Mouse (Mus musculus) midbrain, postnatal 0 days (tissue): Measurements from ENCODE around the gene Aes. TPM values are rescaled to one million over a fixed set of nuclear protein-coding genes. Genes with fewer than 3 reads are reported as not detected.
A peak's percentile ranks its signal among the peaks of the same experiment; 100 is the strongest.

ENCODE experiments used
- ATAC-seq: fragments of 200-750 bp; cut with Nextera tagmentation; 2 replicates; pipeline ENCODE4 v1.8.0; 2017; ENCODE audit warnings: moderate number of reproducible peaks, mild to moderate bottlenecking, moderate TSS enrichment, moderate library complexity; ENCODE audit not compliant: low FRiP score
- DNase-seq: peaks from one replicate; pipeline ENCODE4 v3.0.0-alpha.2; 2015; ENCODE audit warnings: low spot score
- H3K27ac ChIP-seq: fragments of 300-500 bp; sonication (generic); 2 replicates; pipeline ENCODE4 v1.5.1; 2014; ENCODE audit warnings: low read depth, mild to moderate bottlenecking, low read length, mixed read lengths
- H3K27me3 ChIP-seq: fragments of 300-500 bp; sonication (generic); 2 replicates; pipeline ENCODE4 v1.6.1; 2014; ENCODE audit warnings: low read length, control low read depth, mixed read lengths; ENCODE audit not compliant: insufficient read depth
- H3K36me3 ChIP-seq: fragments of 300-500 bp; sonication (generic); 2 replicates; pipeline ENCODE4 v1.6.1; 2014; ENCODE audit warnings: low read length, control low read depth, mixed read lengths; ENCODE audit not compliant: insufficient read depth
- H3K4me1 ChIP-seq: fragments of 300-500 bp; sonication (generic); 2 replicates; pipeline ENCODE4 v1.6.1; 2014; ENCODE audit warnings: mild to moderate bottlenecking, control low read depth, antibody characterized with exemption, low read length, mixed read lengths; ENCODE audit not compliant: insufficient read depth
- H3K4me2 ChIP-seq: fragments of 300-500 bp; sonication (generic); 2 replicates; pipeline ENCODE4 v1.6.1; 2014; ENCODE audit warnings: low read depth, mild to moderate bottlenecking, low read length, mixed read lengths; ENCODE audit not compliant: poor library complexity, severe bottlenecking
- H3K4me3 ChIP-seq: fragments of 300-500 bp; sonication (generic); 2 replicates; pipeline ENCODE4 v1.5.1; 2014; ENCODE audit warnings: low read depth, mild to moderate bottlenecking, low read length, moderate library complexity
- H3K9ac ChIP-seq: fragments of 300-500 bp; sonication (generic); replicated peaks from 2 replicates; pipeline ENCODE4 v1.6.1; 2014; ENCODE audit warnings: mild to moderate bottlenecking, low read length, moderate library complexity, mixed read lengths; ENCODE audit not compliant: poor library complexity, severe bottlenecking
- H3K9me3 ChIP-seq: fragments of 300-500 bp; sonication (generic); 2 replicates; pipeline ENCODE4 v1.6.1; 2016; ENCODE audit warnings: low read length, control low read depth
- CTCF ChIP-seq: IDR thresholded peaks from 2 replicates; pipeline ENCODE4 v1.5.1; 2016; ENCODE audit warnings: antibody characterized with exemption, mild to moderate bottlenecking
- WGBS: fragments of 180-500 bp; shearing (Covaris S2); extraction: QIAGEN DNeasy Blood & Tissue Kit; methylation state at CpG from one replicate; pipeline ENCODE4 v1.1.7; 2014; 5-methylcytosine and 5-hydroxymethylcytosine counted together
- polyA plus RNA-seq: library from polyadenylated mRNA; unstranded; fragments of >200 nt; fragmentation: Nextera tagmentation; extraction: Ambion mirVana; gene quantifications from 2 replicates; pipeline ENCODE4 v1.2.1, GENCODE M21; 2015
- total RNA-seq: library from RNA; depleted of rRNA; stranded (reverse); fragments of >200 nt; gene quantifications from 2 replicates; pipeline ENCODE4 v1.2.3, GENCODE M21; 2014

Gene Aes
- total and polyA plus RNA-seq, 2 experiments from 2014 or later: 662 to 805 TPM

DNA sequence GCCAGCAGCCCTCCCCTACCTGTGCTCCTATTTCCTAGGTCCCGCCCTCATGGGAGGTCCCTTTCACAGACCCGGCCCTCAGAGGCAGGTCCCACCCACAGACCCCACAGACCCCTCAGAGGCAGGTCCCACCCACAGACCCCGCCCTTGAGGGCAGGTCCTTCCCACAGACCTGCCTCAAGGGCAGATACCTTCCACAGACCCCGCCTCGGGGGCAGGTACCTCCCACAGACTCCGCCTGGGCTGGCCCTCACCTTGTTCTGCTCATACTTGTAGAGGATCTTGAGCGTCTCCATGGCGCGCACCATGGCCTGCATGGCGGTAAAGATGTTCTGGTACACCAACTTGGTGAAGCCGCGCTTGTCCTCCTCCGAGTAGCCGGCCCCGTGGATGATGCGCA lies 24.5 kb upstream of the Aes start:
- Histone ChIP-seq H3K4me3 (no peak overlapping the region), H3K9ac (no peak overlapping the region), H3K36me3 (peaks cover 34% of the 10 kb centered on the region), H3K27me3 (no peaks in the 10 kb centered on the region), H3K27ac (no peak overlapping the region), H3K9me3 (no peaks in the 10 kb centered on the region), H3K4me1 (no peaks in the 10 kb centered on the region), H3K4me2 (no peak overlapping the region)
- DNase-seq (no peak), ATAC-seq (no peak)
- 69% methylated on average over 16 of the region's 16 CpGs for WGBS
- TF ChIP-seq CTCF: no peak

DNA sequence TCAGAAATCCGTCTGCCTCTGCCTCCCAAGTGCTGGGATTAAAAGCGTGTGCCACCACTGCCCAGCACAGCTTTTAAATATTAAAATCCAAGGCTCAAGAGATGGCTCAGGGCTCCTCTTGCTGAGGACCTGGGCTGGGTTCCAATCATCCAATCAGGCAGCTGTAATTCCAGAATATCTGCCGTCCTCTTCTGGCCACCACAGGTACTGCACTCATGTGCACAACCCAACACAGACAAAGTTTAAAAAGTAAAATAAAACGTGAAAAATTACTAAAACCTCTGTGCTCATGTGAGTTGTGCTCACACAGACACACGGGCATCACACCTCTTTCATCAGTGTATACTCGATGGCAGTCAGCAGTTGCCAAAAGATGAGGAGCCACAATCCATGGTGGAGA lies 22.6 kb upstream of the Aes start:
- no peaks in the 10 kb centered on the region for H3K4me1 ChIP-seq
- peak; percentile 60 for TF ChIP-seq CTCF
- H3K27ac ChIP-seq: no peak overlapping the region
- ATAC-seq (no peak), DNase-seq (no peak)
- H3K9ac ChIP-seq: no peak overlapping the region
- H3K4me2 ChIP-seq: no peak overlapping the region
- no peaks in the 10 kb centered on the region for H3K9me3 ChIP-seq
- no peaks in the 10 kb centered on the region for H3K27me3 ChIP-seq
- H3K4me3 ChIP-seq: no peak overlapping the region
- peaks cover 16% of the 10 kb centered on the region for H3K36me3 ChIP-seq
- 76% methylated on average over 6 of the region's 6 CpGs for WGBS

DNA sequence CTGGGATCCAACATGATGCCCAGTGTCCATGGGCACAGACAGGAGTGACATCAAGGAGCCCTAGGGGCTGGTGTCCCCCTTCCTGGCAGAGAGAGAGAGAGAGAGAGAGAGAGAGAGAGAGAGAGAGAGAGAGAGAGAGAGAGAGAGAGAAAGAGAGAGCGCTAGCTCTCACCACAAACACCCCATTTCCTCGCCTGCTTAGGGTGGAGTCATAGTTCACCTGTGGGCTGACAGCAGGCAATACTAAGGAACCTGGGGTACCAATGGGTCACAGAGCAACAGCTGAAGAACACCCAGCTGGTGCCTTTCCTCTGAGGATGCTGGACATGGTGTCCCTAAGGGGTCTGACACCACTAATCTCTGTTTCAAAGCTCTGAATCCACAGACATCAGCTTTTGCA lies 21.9 kb upstream of the Aes start:
- Histone ChIP-seq H3K4me2 (no peak overlapping the region), H3K9ac (no peak overlapping the region), H3K4me3 (no peak overlapping the region), H3K9me3 (no peaks in the 10 kb centered on the region), H3K27ac (no peak overlapping the region), H3K27me3 (no peaks in the 10 kb centered on the region), H3K36me3 (peaks cover 10% of the 10 kb centered on the region), H3K4me1 (peaks cover 5% of the 10 kb centered on the region; the same call in 1 of the 2 replicates)
- no peak for ATAC-seq
- DNase-seq: no peak
- TF ChIP-seq CTCF: no peak
- 89% methylated on average over 2 of the region's 2 CpGs for WGBS

DNA sequence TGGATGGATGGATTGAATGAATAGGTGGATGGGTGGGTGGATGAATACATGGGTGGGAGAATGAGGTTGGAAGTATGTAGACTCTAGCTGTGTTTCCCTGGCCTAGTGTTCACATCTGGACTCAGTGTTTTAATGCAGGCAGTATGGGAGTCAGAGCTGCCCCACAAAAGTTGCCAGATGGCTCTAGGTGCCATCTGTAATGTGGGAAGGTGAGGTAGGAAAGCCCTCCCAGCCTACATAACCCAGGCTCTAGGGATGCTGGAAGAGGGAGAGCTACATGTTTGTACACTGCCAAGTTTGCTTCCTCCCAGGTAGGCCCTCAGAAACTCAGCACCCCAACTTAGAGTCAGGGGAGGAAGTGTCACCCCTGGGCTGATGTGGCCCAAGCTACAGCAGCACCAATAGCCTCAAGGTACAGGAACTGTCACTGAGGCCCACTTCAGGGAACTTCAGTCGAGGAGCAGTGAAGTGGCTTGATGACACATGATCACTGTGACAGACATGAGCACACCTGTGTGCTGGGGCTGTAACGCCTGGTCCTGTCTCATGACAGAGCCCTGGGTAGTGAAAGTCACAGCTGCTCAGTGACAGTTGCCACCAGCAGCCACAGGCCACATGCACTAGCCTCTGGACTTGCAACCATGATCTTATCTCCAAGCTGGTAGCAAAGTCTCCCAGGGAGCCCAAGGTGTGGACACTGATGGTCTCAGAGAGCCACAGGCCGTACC lies 20.8 kb upstream of the Aes start:
- H3K4me1 ChIP-seq: peaks cover 15% of the 10 kb centered on the region
- no peak for TF ChIP-seq CTCF
- H3K9ac ChIP-seq: no peak overlapping the region; the same call in 1 of the 2 replicates
- no peaks in the 10 kb centered on the region; the same call in 1 of the 2 replicates for H3K36me3 ChIP-seq
- H3K27me3 ChIP-seq: no peaks in the 10 kb centered on the region
- no peaks in the 10 kb centered on the region for H3K9me3 ChIP-seq
- no peak overlapping the region for H3K4me3 ChIP-seq
- WGBS: 95% methylated on average over 3 of the region's 3 CpGs
- DNase-seq: no peak
- no peak for ATAC-seq
- H3K4me2 ChIP-seq: no peak overlapping the region
- H3K27ac ChIP-seq: no peak overlapping the region

DNA sequence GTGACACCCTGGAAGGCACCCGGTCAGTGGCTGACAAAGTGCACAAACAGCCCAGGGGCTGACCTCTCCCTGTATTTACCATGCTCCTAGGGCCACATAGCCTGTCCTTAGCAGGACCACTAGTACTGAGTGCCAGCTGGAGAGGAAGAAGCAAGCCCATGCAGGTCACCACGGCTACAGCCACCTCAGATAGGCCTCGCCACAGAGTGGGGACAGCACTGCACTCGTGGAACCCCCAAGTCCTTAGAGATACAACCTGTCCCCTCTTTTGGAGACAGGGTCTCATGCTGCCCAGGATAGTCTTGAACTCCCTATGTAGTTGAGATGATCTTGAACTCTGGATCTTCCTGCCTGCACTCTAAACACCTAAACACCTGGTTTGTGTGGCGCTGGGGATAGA lies 17.9 kb upstream of the Aes start:
- Histone ChIP-seq H3K36me3 (no peaks in the 10 kb centered on the region; the same call in 1 of the 2 replicates), H3K9me3 (no peaks in the 10 kb centered on the region), H3K27me3 (no peaks in the 10 kb centered on the region), H3K4me1 (peaks cover 20% of the 10 kb centered on the region), H3K4me3 (no peak overlapping the region), H3K9ac (no peak overlapping the region), H3K27ac (no peak overlapping the region), H3K4me2 (no peak overlapping the region)
- DNase-seq (no peak), ATAC-seq (no peak)
- no peak for TF ChIP-seq CTCF
- WGBS: 86% methylated on average over 5 of the region's 5 CpGs

DNA sequence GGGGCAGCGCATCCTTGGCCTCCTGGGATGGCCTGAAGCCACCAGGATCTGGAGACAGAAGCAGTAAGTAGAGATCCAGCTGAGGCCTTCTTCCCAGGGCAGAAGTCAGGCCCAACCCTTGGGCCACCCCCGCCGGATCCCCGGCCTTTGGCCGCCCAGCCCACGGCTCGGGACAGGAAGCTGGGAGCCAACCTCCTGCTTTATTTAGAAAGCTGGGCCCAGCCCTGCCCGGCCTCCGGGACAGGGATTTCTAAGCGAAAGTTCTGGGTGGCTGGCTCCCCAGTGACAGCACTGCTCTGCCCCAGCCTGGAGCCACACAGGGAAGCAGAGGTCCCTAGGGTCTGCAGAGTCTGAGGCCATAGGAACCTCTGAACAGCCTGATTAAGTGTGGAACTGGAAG lies 17.5 kb upstream of the Aes start:
- ATAC-seq: no peak
- WGBS: 78% methylated on average over 10 of the region's 10 CpGs
- H3K27me3 ChIP-seq: no peaks in the 10 kb centered on the region
- TF ChIP-seq CTCF: no peak
- H3K36me3 ChIP-seq: no peaks in the 10 kb centered on the region; the same call in 1 of the 2 replicates
- H3K9ac ChIP-seq: no peak overlapping the region
- no peak overlapping the region for H3K4me3 ChIP-seq
- H3K4me2 ChIP-seq: no peak overlapping the region
- no peak overlapping the region for H3K27ac ChIP-seq
- DNase-seq: no peak
- peaks cover 20% of the 10 kb centered on the region for H3K4me1 ChIP-seq
- no peaks in the 10 kb centered on the region for H3K9me3 ChIP-seq
